Mouse (Mus musculus): ENCODE results near the gene Kifc1. TPM values are rescaled to one million over a fixed set of nuclear protein-coding genes. Genes with fewer than 3 reads are reported as not detected.
A peak's percentile ranks its signal among the peaks of the same experiment; 100 is the strongest.

The Kifc1 gene
- total RNA-seq, 2 experiments from 2014 or later, result 3.9 to 7.1 TPM

DNA sequence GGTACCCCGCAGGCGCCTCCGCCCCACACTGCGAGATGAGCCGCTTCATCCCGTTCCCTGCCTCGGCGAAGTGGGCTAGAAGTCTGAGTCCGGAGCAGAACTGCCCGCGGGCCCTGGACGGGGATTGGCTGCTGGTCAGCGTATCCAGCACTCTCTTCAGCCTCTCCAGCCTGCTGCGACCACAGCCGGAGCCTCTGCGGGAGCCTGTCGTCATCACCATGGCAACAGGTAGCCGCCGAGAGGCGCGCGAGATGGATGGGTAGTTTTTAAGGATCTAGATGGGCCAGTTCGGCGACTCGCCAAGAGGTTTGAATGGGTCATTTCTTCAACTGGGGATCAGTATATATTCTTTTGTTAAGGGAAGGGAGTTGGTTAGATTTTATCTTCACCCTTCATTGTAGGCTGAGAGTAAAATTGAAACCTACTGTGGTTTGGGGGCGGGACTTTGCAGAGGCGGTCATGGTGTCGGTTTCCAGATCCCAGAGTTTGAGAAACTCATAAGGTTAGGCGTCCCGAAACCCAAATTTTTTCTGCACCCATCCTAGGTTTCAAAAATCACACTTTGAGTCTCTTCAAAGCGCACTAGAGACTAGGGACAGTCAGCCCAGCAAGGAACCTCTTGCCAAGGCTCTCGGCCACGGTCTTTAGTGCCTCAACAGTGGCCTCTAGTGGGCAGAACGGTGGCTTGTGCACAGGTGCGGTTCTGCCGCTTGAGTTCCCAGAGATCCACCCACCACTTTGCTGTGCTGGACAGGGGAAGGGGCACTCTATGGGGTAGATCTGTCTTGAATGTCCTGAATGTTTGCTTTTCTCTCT, 30.0 kb upstream of the Kifc1 start:
- intact Hi-C loops (cut with DNase I), result no loop called here

GRCm38 (mm10) chr17:33919351-33920281, 29.2 kb upstream of the Kifc1 start:
- intact Hi-C loops (cut with DNase I), result no loop called here
- peak in 1 of 2 experiments; percentile 77 for DNase-seq (ENCODE audit: extremely low spot score in 1 of 2, low spot score in 2 of 2)

More for the DNA sequence above, 30.0 kb upstream of the Kifc1 start:
- peak in 1 of 2 experiments; percentile 89 for DNase-seq (ENCODE audit: extremely low spot score in 1 of 2, low spot score in 2 of 2)

GRCm38 (mm10) chr17:33918293-33919203, 28.1 kb upstream of the Kifc1 start:
- no peak for DNase-seq (ENCODE audit: extremely low spot score in 1 of 2, low spot score in 2 of 2)
- intact Hi-C loops (cut with DNase I), result no loop called here

DNA sequence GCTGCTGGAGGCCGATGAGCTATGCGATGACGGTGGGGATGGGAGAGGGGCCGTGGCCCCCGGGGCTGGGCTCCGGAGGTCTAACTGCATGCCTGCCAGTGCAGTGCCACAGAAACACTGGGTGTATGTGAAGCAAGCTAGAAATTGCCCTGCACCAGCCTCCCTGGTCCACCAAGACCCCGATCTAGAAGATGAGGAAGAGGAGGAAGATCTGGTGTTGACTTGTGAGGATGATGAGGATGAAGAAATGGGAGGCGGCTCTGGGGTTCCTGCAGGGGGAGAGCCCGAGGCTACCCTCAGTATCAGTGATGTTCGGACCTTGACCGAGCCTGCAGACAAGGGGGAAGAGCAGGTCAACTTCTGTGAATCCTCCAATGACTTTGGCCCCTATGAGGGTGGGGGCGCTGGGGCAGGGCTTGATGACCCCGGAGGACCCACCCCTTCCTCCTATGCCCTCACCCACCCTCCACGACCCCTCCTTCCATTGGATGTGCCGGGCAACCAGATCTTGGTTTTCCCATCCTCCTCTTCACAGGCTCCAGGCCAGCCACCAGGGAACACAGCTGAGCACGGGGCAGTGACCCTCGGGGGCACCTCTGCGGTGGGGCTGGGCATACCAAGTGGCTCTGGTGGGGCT, 27.3 kb upstream of the Kifc1 start:
- no peak for DNase-seq (ENCODE audit: extremely low spot score in 1 of 2, low spot score in 2 of 2)
- intact Hi-C loops (cut with DNase I), result no loop called here

DNA sequence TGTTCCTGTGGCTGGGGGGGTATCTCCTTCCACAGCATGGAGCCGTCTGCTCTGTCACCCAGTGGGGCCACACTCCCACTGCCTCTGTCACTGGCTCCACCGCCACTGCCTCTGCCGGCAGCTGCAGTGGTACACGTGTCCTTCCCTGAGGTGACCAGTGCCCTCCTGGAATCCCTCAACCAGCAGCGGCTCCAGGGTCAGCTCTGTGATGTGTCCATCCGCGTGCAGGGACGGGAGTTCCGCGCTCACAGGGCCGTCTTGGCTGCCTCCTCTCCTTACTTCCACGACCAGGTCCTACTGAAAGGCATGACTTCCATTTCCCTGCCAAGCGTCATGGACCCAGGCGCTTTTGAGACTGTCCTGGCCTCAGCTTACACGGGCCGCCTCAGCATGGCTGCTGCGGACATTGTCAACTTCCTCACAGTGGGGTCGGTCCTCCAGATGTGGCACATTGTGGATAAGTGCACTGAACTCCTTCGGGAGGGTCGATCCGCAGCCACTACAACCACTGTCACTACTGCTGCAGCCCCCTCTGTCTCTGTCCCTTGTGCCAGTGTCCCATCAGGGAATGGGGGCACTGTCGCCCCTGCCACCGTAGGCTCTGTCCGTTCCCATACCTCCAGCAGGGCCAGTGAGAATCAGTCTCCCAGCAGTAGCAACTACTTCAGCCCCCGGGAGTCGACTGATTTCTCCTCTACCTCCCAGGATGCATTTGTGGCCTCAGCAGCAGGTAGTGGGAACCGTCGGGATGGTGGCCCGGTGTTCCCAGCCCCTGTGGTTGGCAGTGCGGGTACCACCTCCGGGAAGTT, 26.6 kb upstream of the Kifc1 start:
- no peak for DNase-seq (ENCODE audit: extremely low spot score in 1 of 2, low spot score in 2 of 2)
- intact Hi-C loops (cut with DNase I), result no loop called here

DNA sequence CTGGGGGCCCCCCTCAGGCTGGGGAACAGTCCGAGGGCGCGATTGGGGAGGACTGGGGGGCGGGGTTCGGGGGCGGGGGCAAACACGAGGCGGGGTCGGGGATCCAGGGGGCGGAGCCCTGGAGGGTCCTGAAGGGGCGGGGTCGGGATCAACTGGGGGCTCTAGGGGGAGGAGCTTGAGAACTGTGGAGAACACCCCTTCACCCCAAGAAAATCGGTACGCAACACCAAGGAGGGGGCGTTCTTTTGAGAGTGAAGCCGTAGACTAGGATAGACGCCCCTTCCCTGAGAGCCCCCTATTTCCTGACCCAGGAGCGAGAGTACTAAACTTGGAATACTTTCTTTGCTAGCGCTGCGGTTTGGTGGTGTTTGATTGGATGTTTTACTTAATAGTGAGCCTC, 25.8 kb upstream of the Kifc1 start:
- DNase-seq (ENCODE audit: extremely low spot score in 1 of 2, low spot score in 2 of 2), result no peak
- intact Hi-C loops (cut with DNase I), result no loop called here

- intact Hi-C loops (cut with DNase I), result no loop called here
- peak; percentile 96 to 98 for DNase-seq (ENCODE audit: extremely low spot score in 1 of 2, low spot score in 2 of 2)
Measured at GRCm38 (mm10) chr17:33915671-33916250, 25.3 kb upstream of the Kifc1 start, which contains the start of the genes Tapbp and Zbtb22. TSS of gene Tapbp (plus strand) at chr17:33915899. TSS of gene Zbtb22 (plus strand) at chr17:33915904.

DNA sequence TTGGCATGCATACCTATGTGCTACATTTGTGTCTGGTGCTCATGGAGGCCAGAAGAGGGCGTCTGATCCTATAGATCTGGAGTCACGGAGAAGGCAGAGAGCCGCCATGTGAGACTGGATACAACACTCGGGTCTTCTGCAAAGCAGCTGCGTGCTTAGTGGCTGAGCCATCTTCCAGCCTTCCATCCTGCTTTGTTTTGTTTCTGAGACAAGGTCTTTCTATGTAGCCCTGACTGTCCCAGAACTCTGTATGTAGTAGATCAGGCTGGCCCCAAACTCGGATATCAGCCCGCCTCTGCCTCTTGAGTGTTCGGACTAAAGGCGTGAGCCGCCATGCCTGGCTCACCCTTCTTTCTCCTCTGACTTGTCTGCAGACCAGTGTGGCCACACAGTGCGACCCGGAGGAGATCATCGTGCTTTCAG, 24.5 kb upstream of the Kifc1 start:
- DNase-seq (ENCODE audit: extremely low spot score in 1 of 2, low spot score in 2 of 2), result no peak
- intact Hi-C loops (cut with DNase I), result no loop called here

- no peak for DNase-seq (ENCODE audit: extremely low spot score in 1 of 2, low spot score in 2 of 2)
- intact Hi-C loops (cut with DNase I), result no loop called here
Measured at GRCm38 (mm10) chr17:33913905-33914304, 23.4 kb upstream of the Kifc1 start.

GRCm38 (mm10) chr17:33913264-33913663, 22.8 kb upstream of the Kifc1 start:
- DNase-seq (ENCODE audit: extremely low spot score in 1 of 2, low spot score in 2 of 2), result no peak

GRCm38 (mm10) chr17:33911813-33912414, 21.5 kb upstream of the Kifc1 start:
- peak in 1 of 2 experiments; percentile 45 for DNase-seq (ENCODE audit: extremely low spot score in 1 of 2, low spot score in 2 of 2)
- intact Hi-C loops (cut with DNase I), result no loop called here

More at GRCm38 (mm10) chr17:33913264-33913663, 22.8 kb upstream of the Kifc1 start:
- intact Hi-C loops (cut with DNase I), result no loop called here

- DNase-seq (ENCODE audit: extremely low spot score in 1 of 2, low spot score in 2 of 2), result peak in 1 of 2 experiments; percentile 32
Measured at GRCm38 (mm10) chr17:33911052-33911812, 20.8 kb upstream of the Kifc1 start.

GRCm38 (mm10) chr17:33910346-33911051, 20.0 kb upstream of the Kifc1 start:
- intact Hi-C loops (cut with DNase I), result no loop called here
- DNase-seq (ENCODE audit: extremely low spot score in 1 of 2, low spot score in 2 of 2), result no peak

More at GRCm38 (mm10) chr17:33911052-33911812, 20.8 kb upstream of the Kifc1 start:
- intact Hi-C loops (cut with DNase I), result no loop called here

DNA sequence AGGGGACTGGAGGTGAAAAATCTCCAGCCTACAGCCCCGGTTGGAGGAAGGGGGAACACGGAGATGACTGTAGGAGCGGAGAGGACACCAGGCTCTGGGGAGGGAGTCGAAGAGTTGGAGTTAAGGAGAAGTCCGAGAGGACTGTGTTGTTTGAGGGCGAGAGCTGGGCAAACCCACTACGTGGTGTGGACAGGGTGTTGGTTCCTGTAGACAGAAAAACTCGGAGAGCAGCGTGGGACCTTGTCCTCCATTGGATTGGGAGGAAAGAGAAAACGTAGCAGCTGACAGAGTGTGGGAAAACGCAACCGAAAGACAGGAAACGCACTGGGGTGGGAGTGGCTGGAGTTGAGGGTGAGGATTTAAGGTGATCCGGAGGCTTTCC, 19.4 kb upstream of the Kifc1 start:
- intact Hi-C loops (cut with DNase I), result no loop called here
- peak in 1 of 2 experiments; percentile 56 for DNase-seq (ENCODE audit: extremely low spot score in 1 of 2, low spot score in 2 of 2)
